Comparison of ENCODE assay signal across 38 mouse cellular contexts in genomic region chr11:97491640-97492039, GRCm38 (mm10). TPM values are rescaled to one million over a fixed set of nuclear protein-coding genes. Genes with fewer than 3 reads are reported as not detected.
DNase-seq lines count a peak whose midpoint lies in the region; ATAC-seq and TF ChIP-seq lines count a peak whose summit lies in the region.
"Had no signal": no experiment of that assay in that cellular context is flagged by ENCODE, and none has a peak within 500 bp of the region (broad histone marks: within the 10 kb centered on the region; RNA-seq: fewer than 3 reads in every experiment).

No protein-coding gene starts in this region.

- WGBS in heart, postnatal 0 days: 88% methylated on average over 10 of the region's 10 CpGs
- WGBS in midbrain, postnatal 0 days: 76% methylated on average over 10 of the region's 10 CpGs
- WGBS in midbrain, embryonic 13.5 days: 76% methylated on average over 10 of the region's 10 CpGs

- DNase-seq in heart, postnatal 0 days (ENCODE audit: low spot score): no peak
- no peak for DNase-seq in heart, postnatal 4 days
- peak; percentile 69 for DNase-seq in left cerebral cortex, postnatal 4 days
- no peak for DNase-seq in left cerebral cortex, postnatal 25 days (ENCODE audit: low spot score in 2 of 2)
- DNase-seq in midbrain, postnatal 0 days (ENCODE audit: low spot score): no peak
- DNase-seq in ovary, postnatal 36 days (ENCODE audit: low spot score): no peak
- DNase-seq: adrenal gland, adult 2 months; adrenal gland, postnatal 36 days; cerebellum, adult 2 months; cerebellum, postnatal 25 days; forebrain, postnatal 0 days; heart, adult 2 months; kidney, adult 11 months; kidney, postnatal 36 days; liver; lung, postnatal 10 days; retina, postnatal 1 day; right cerebral cortex, postnatal 25 days; thymus, postnatal 14 days had no signal

- H3K4me2 ChIP-seq in heart, postnatal 0 days (ENCODE audit: low read depth, low read length): no peak overlapping the region
- H3K4me2 ChIP-seq in midbrain, postnatal 0 days (ENCODE audit: low read depth, low read length, poor library complexity, severe bottlenecking): no peak overlapping the region
- no peak overlapping the region for H3K4me2 ChIP-seq in midbrain, embryonic 13.5 days (replicated peaks)
- H3K4me2 ChIP-seq: embryonic facial prominence, embryonic 15.5 days; forebrain, embryonic 12.5 days; kidney, embryonic 15.5 days; liver, embryonic 15.5 days; midbrain, embryonic 15.5 days; neural tube, embryonic 12.5 days; stomach, embryonic 15.5 days had no signal

- H3K4me3 ChIP-seq in heart, postnatal 0 days (ENCODE audit: low read depth, low read length): no peak overlapping the region
- no peak overlapping the region for H3K4me3 ChIP-seq in midbrain, postnatal 0 days (ENCODE audit: low read depth, low read length)
- H3K4me3 ChIP-seq in midbrain, embryonic 13.5 days (replicated peaks): no peak overlapping the region
- H3K4me3 ChIP-seq: embryonic facial prominence, embryonic 10.5 days; embryonic facial prominence, embryonic 15.5 days; forebrain, embryonic 12.5 days; heart, adult 2 months; kidney, embryonic 15.5 days; layer of hippocampus, adult 2 months; left cerebral cortex, adult 2 months; liver, embryonic 15.5 days; midbrain, embryonic 15.5 days; neural tube, embryonic 12.5 days; stomach, embryonic 15.5 days had no signal

- TF ChIP-seq CTCF in heart, postnatal 0 days (IDR thresholded peaks at IDR 0.05; ENCODE audit: low read depth): no peak
- TF ChIP-seq CTCF in midbrain, postnatal 0 days (IDR thresholded peaks at IDR 0.05): peak; percentile 6; the same call in 1 of the 2 replicates

- 0 out of 2 replicates have a peak, but pooled peaks have one; percentile 16 for ATAC-seq in heart, postnatal 0 days (ENCODE audit: insufficient read depth, low read depth)
- 0 out of 2 replicates have a peak, but pooled peaks have one; percentile 5 for ATAC-seq in midbrain, postnatal 0 days (ENCODE audit: low FRiP score)
- ATAC-seq in midbrain, embryonic 13.5 days: no peak
- ATAC-seq: activated CD4-positive, CD25-positive, alpha-beta regulatory T cell, adult 4 months; CD4-positive, CD25-positive, alpha-beta regulatory T cell, adult 4 months; forebrain, postnatal 0 days; midbrain, embryonic 15.5 days had no signal

- intact Hi-C loops in left cerebral cortex, postnatal 4 days (cut with DNase I): no loop called here
- intact Hi-C loops in left cerebral cortex, postnatal 25 days (cut with DNase I): loop anchor here (10.0 kb wide), 1 partner anchor 203 kb away; no protein-coding TSS in a partner anchor

- H3K9me3 ChIP-seq in heart, postnatal 0 days (replicated peaks; ENCODE audit: control insufficient read depth, low read length): no peaks in the 10 kb centered on the region; the same call in 1 of the 2 replicates
- no peaks in the 10 kb centered on the region for H3K9me3 ChIP-seq in midbrain, postnatal 0 days (ENCODE audit: low read length)
- H3K9me3 ChIP-seq in midbrain, embryonic 13.5 days: no peaks in the 10 kb centered on the region
- H3K9me3 ChIP-seq: embryonic facial prominence, embryonic 10.5 days; embryonic facial prominence, embryonic 15.5 days; forebrain, embryonic 12.5 days; kidney, embryonic 15.5 days; liver, embryonic 15.5 days; midbrain, embryonic 15.5 days; neural tube, embryonic 12.5 days; stomach, embryonic 15.5 days had no signal

- no peak overlapping the region for H3K9ac ChIP-seq in heart, postnatal 0 days (replicated peaks; ENCODE audit: low read depth, low read length)
- H3K9ac ChIP-seq in midbrain, postnatal 0 days (replicated peaks; ENCODE audit: low read length, poor library complexity, severe bottlenecking): no peak overlapping the region
- H3K9ac ChIP-seq in midbrain, embryonic 13.5 days (replicated peaks): no peak overlapping the region
- H3K9ac ChIP-seq: embryonic facial prominence, embryonic 15.5 days; forebrain, embryonic 12.5 days; forebrain, postnatal 0 days; kidney, embryonic 15.5 days; liver, embryonic 15.5 days; midbrain, embryonic 15.5 days; neural tube, embryonic 12.5 days; stomach, embryonic 15.5 days had no signal

- peaks cover 78% of the 10 kb centered on the region for H3K36me3 ChIP-seq in heart, postnatal 0 days (replicated peaks; ENCODE audit: control insufficient read depth, insufficient read depth, low read length)
- H3K36me3 ChIP-seq in midbrain, postnatal 0 days (ENCODE audit: insufficient read depth, low read length): peaks cover 40% of the 10 kb centered on the region
- peaks cover 45% of the 10 kb centered on the region for H3K36me3 ChIP-seq in midbrain, embryonic 13.5 days

- H3K27ac ChIP-seq in heart, postnatal 0 days (ENCODE audit: low read depth): no peak overlapping the region
- no peak overlapping the region for H3K27ac ChIP-seq in midbrain, postnatal 0 days (ENCODE audit: low read depth, low read length)
- H3K27ac ChIP-seq in midbrain, embryonic 13.5 days: no peak overlapping the region
- H3K27ac ChIP-seq: embryonic facial prominence, embryonic 10.5 days; embryonic facial prominence, embryonic 15.5 days; forebrain, embryonic 12.5 days; heart, adult 2 months; kidney, embryonic 15.5 days; layer of hippocampus, adult 2 months; left cerebral cortex, adult 2 months; liver, embryonic 15.5 days; midbrain, embryonic 15.5 days; neural tube, embryonic 12.5 days; stomach, embryonic 15.5 days had no signal

- no peaks in the 10 kb centered on the region for H3K4me1 ChIP-seq in heart, postnatal 0 days (ENCODE audit: control insufficient read depth, insufficient read depth)
- no peaks in the 10 kb centered on the region for H3K4me1 ChIP-seq in midbrain, postnatal 0 days (ENCODE audit: insufficient read depth, low read length)
- no peaks in the 10 kb centered on the region for H3K4me1 ChIP-seq in midbrain, embryonic 13.5 days (replicated peaks)
- H3K4me1 ChIP-seq: kidney, embryonic 15.5 days; liver, embryonic 15.5 days; neural tube, embryonic 12.5 days; stomach, embryonic 15.5 days had no signal

- H3K27me3 ChIP-seq in heart, postnatal 0 days (ENCODE audit: control insufficient read depth, insufficient read depth, low read length): no peaks in the 10 kb centered on the region
- no peaks in the 10 kb centered on the region for H3K27me3 ChIP-seq in midbrain, postnatal 0 days (ENCODE audit: insufficient read depth, low read length)
- no peaks in the 10 kb centered on the region for H3K27me3 ChIP-seq in midbrain, embryonic 13.5 days
- H3K27me3 ChIP-seq: embryonic facial prominence, embryonic 15.5 days; kidney, embryonic 15.5 days; liver, embryonic 15.5 days; midbrain, embryonic 15.5 days; stomach, embryonic 15.5 days had no signal

- no peak for TF ChIP-seq EP300 in heart, postnatal 0 days (IDR thresholded peaks at IDR 0.05; ENCODE audit: low read depth)

RNA-seq across cellular contexts. Expression of gene 4933428G20Rik, which starts 8.5 kb away (rescaled TPM):
- not detected in 2 replicates for total RNA-seq in heart, postnatal 0 days (2014; rRNA removed; ENCODE audit: low replicate concordance)
- polyA plus RNA-seq in heart, postnatal 0 days (2015; fragmentation: Nextera tagmentation; extraction: Ambion mirVana): 0.45 TPM in 2 replicates
- not detected for total RNA-seq in heart, postnatal 4 days (2021)
- under 1 TPM in 1 of 2 experiments, not detected in 1; 0.26 TPM for total RNA-seq in left cerebral cortex, postnatal 4 days (2021)
- not detected for total RNA-seq in left cerebral cortex, postnatal 25 days (2021)
- 0.28 TPM in 1 of 2 replicates, not detected in the other for total RNA-seq in midbrain, postnatal 0 days (2014; rRNA removed)
- 0.34 and 0.91 TPM in 2 replicates for polyA plus RNA-seq in midbrain, postnatal 0 days (2015; fragmentation: Nextera tagmentation; extraction: Ambion mirVana)
- polyA plus RNA-seq in midbrain, embryonic 13.5 days (2015; fragmentation: Nextera tagmentation; extraction: Ambion mirVana): 0.88 and 1.2 TPM in 2 replicates
- total RNA-seq: gastrocnemius, adult 8-10 months; gastrocnemius, postnatal 4 days; heart, adult 2 months; hematopoietic stem cell, adult 5-6 weeks; layer of hippocampus, postnatal 14 days; left cerebral cortex, adult 2 months had no signal
- polyA plus RNA-seq: activated CD4-positive, CD25-positive, alpha-beta regulatory T cell, adult 4 months; CD4-positive, CD25-positive, alpha-beta regulatory T cell, adult 4 months; cerebellum, adult 2 months; heart, adult 2 months; heart, embryonic 14.5 days; urinary bladder, adult 2 months had no signal
